Comparison of ENCODE assay signal across 20 mouse cellular contexts in genomic region chr13:43222084-43222483, GRCm38 (mm10). TPM values are rescaled to one million over a fixed set of nuclear protein-coding genes. Genes with fewer than 3 reads are reported as not detected.
DNase-seq lines count a peak whose midpoint lies in the region; ATAC-seq lines count a peak whose summit lies in the region.
"Had no signal": no experiment of that assay in that cellular context is flagged by ENCODE, and none has a peak within 500 bp of the region (broad histone marks: within the 10 kb centered on the region; RNA-seq: fewer than 3 reads in every experiment).

No protein-coding gene starts in this region.

- DNase-seq in hindbrain, embryonic 11.5 days (ENCODE audit: low spot score): peak; percentile 46
- no peak for DNase-seq in hindbrain, embryonic 10.5 days (ENCODE audit: low spot score)
- peak; percentile 69 for DNase-seq in 3T3-L1 (ENCODE audit: low read depth, low spot score)
- peak; percentile 40 for DNase-seq in forelimb bud, embryonic 11.5 days (ENCODE audit: low read depth, low spot score)
- DNase-seq in Muller cell, postnatal 12 days (ENCODE audit: inconsistent ontology term): no peak
- DNase-seq in cerebellum, adult 8-10 months: no peak
- DNase-seq: adrenal gland, adult 8-10 months; adrenal gland, postnatal 36 days; cerebellum, adult 2 months; cerebellum, postnatal 14 days; gastrocnemius, postnatal 25 days; heart, postnatal 4 days; kidney, adult 11 months; kidney, adult 9 months had no signal

- H3K9ac ChIP-seq in hindbrain, embryonic 11.5 days (ENCODE audit: low read depth, low read length): no peak overlapping the region
- no peak overlapping the region for H3K9ac ChIP-seq in hindbrain, embryonic 15.5 days
- H3K9ac ChIP-seq: embryonic facial prominence, embryonic 12.5 days; forebrain, embryonic 12.5 days; heart, embryonic 13.5 days had no signal

- H3K9me3 ChIP-seq in hindbrain, embryonic 11.5 days (ENCODE audit: control insufficient read depth, low read length): no peaks in the 10 kb centered on the region
- 0 out of 2 replicates have a peak, but pooled peaks cover 2% of the 10 kb centered on the region for H3K9me3 ChIP-seq in hindbrain, embryonic 10.5 days
- H3K9me3 ChIP-seq in hindbrain, embryonic 15.5 days: no peaks in the 10 kb centered on the region
- H3K9me3 ChIP-seq: embryonic facial prominence, embryonic 12.5 days had no signal

- H3K4me3 ChIP-seq in hindbrain, embryonic 11.5 days (ENCODE audit: low read depth, low read length): no peak overlapping the region
- no peak overlapping the region for H3K4me3 ChIP-seq in hindbrain, embryonic 10.5 days
- H3K4me3 ChIP-seq in hindbrain, embryonic 15.5 days: no peak overlapping the region
- H3K4me3 ChIP-seq: embryonic facial prominence, embryonic 12.5 days; forebrain, embryonic 12.5 days; heart, embryonic 13.5 days had no signal

- no peaks in the 10 kb centered on the region for H3K36me3 ChIP-seq in hindbrain, embryonic 11.5 days (ENCODE audit: control insufficient read depth, insufficient read depth, low read length)
- no peaks in the 10 kb centered on the region for H3K36me3 ChIP-seq in hindbrain, embryonic 10.5 days
- no peaks in the 10 kb centered on the region for H3K36me3 ChIP-seq in hindbrain, embryonic 15.5 days
- H3K36me3 ChIP-seq: embryonic facial prominence, embryonic 12.5 days; forebrain, embryonic 12.5 days; heart, embryonic 13.5 days had no signal

- WGBS in hindbrain, embryonic 11.5 days: 81% methylated on average over 1 of the region's 1 CpGs
- WGBS in hindbrain, embryonic 10.5 days: 83% methylated on average over 1 of the region's 1 CpGs
- WGBS in hindbrain, embryonic 15.5 days: 73% methylated on average over 1 of the region's 1 CpGs

- no peak overlapping the region for H3K4me2 ChIP-seq in hindbrain, embryonic 11.5 days (replicated peaks; ENCODE audit: low read depth, low read length)
- H3K4me2 ChIP-seq in hindbrain, embryonic 15.5 days: no peak overlapping the region
- H3K4me2 ChIP-seq: embryonic facial prominence, embryonic 12.5 days; forebrain, embryonic 12.5 days; heart, embryonic 13.5 days had no signal

- H3K4me1 ChIP-seq in hindbrain, embryonic 11.5 days (replicated peaks; ENCODE audit: control insufficient read depth, insufficient read depth, low read length): no peaks in the 10 kb centered on the region
- 0 out of 2 replicates have a peak, but pooled peaks cover 6% of the 10 kb centered on the region for H3K4me1 ChIP-seq in hindbrain, embryonic 10.5 days (replicated peaks)
- H3K4me1 ChIP-seq in hindbrain, embryonic 15.5 days (replicated peaks): peaks cover 7% of the 10 kb centered on the region

- no peak overlapping the region for H3K27ac ChIP-seq in hindbrain, embryonic 11.5 days (ENCODE audit: low read depth, low read length)
- H3K27ac ChIP-seq in hindbrain, embryonic 10.5 days: no peak overlapping the region
- H3K27ac ChIP-seq in hindbrain, embryonic 15.5 days (replicated peaks): no peak overlapping the region
- H3K27ac ChIP-seq: embryonic facial prominence, embryonic 12.5 days; forebrain, embryonic 12.5 days; heart, embryonic 13.5 days had no signal

- H3K27me3 ChIP-seq in hindbrain, embryonic 11.5 days (ENCODE audit: control insufficient read depth, insufficient read depth, low read length): no peaks in the 10 kb centered on the region
- H3K27me3 ChIP-seq in hindbrain, embryonic 10.5 days (ENCODE audit: insufficient read depth, poor library complexity, severe bottlenecking): no peaks in the 10 kb centered on the region
- H3K27me3 ChIP-seq in hindbrain, embryonic 15.5 days: no peaks in the 10 kb centered on the region
- H3K27me3 ChIP-seq: embryonic facial prominence, embryonic 12.5 days; forebrain, embryonic 12.5 days; heart, embryonic 13.5 days had no signal

- peak; percentile 38; the same call in 1 of the 2 replicates for ATAC-seq in hindbrain, embryonic 11.5 days (ENCODE audit: low FRiP score)
- ATAC-seq in hindbrain, embryonic 15.5 days (ENCODE audit: low FRiP score, low read depth): peak; percentile 39; the same call in 1 of the 2 replicates
- no peak for ATAC-seq in inflammation-experienced regulatory T-cells, adult 6 months
- ATAC-seq: forebrain, embryonic 16.5 days had no signal

RNA-seq across cellular contexts. Expression of gene Tbc1d7, which starts 50.8 kb away (rescaled TPM):
- 71.3 and 74.8 TPM in 2 replicates for polyA plus RNA-seq in hindbrain, embryonic 11.5 days (2014; fragmentation: Nextera tagmentation; extraction: Ambion mirVana)
- 62.8 and 73.2 TPM in 2 replicates for polyA plus RNA-seq in hindbrain, embryonic 10.5 days (2016; fragmentation: Nextera tagmentation; extraction: Ambion mirVana)
- polyA plus RNA-seq in hindbrain, embryonic 15.5 days (2015; fragmentation: Nextera tagmentation; extraction: Ambion mirVana): 76.3 and 76.7 TPM in 2 replicates
- 10 to 100 TPM; 16.1 to 16.8 (median 16.8) TPM for polyA plus RNA-seq in inflammation-experienced regulatory T-cells, adult 6 months (2017; shearing (Covaris generic))

Comparison
In these comparisons a context has a peak if more than half of its experiments do, and no peak if none do; other contexts are left out.
1. DNase-seq: peak in hindbrain, embryonic 11.5 days (single experiment), 3T3-L1 (single experiment) and forelimb bud, embryonic 11.5 days (single experiment); none in hindbrain, embryonic 10.5 days (single experiment), Muller cell, postnatal 12 days (single experiment) and cerebellum, adult 8-10 months (single experiment).